ENCODE assay signal across 8 mouse cellular contexts in the genomic region with DNA sequence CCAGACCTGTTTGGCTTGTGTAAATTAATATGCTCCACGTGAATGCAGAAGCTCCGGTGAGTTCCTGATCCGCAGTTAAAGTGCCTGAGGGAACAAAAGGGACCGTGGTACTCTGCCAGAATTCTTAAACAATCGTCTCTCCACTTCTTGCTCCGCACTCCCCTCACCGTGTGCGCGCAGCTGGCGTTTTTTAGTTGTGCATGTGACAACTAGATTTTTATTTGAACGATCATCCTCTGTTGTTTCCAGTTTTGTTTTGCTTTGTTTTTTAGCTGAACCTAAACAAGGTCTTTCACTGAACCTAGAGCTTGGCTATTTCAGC. TPM values are rescaled to one million over a fixed set of nuclear protein-coding genes. Genes with fewer than 3 reads are reported as not detected.
A peak's percentile ranks its signal among the peaks of the same experiment; 100 is the strongest.
DNase-seq lines count a peak whose midpoint lies in the region; ATAC-seq and TF ChIP-seq lines count a peak whose summit lies in the region.
"Had no signal": no experiment of that assay in that cellular context is flagged by ENCODE, and none has a peak within 500 bp of the region (broad histone marks: within the 10 kb centered on the region; RNA-seq: fewer than 3 reads in every experiment).

No protein-coding gene starts in this region.

- peak overlapping the region; percentile 79 for H3K27ac ChIP-seq in lung, embryonic 14.5 days (ENCODE audit: low read depth)
- H3K27ac ChIP-seq in forebrain, embryonic 15.5 days (replicated peaks): peak overlapping the region; percentile 93
- peak overlapping the region; percentile 86 for H3K27ac ChIP-seq in liver, embryonic 12.5 days
- peak overlapping the region; percentile 89 for H3K27ac ChIP-seq in stomach, embryonic 15.5 days
- no peak overlapping the region for H3K27ac ChIP-seq in kidney, adult 2 months (ENCODE audit: insufficient read depth, low read depth, low read length)

- TF ChIP-seq CTCF in lung, embryonic 14.5 days (IDR thresholded peaks at IDR 0.05; ENCODE audit: low read depth): no peak
- TF ChIP-seq CTCF in kidney, adult 2 months (conservative IDR thresholded peaks at IDR 0.05; ENCODE audit: insufficient read depth, insufficient read length, low read depth, low read length): no peak

- DNase-seq in lung, embryonic 14.5 days: peak; percentile 46
- DNase-seq in lung, postnatal 10 days: no peak
- DNase-seq in adrenal gland, adult 8-10 months: no peak
- DNase-seq in kidney, adult 2 months: no peak

- H3K36me3 ChIP-seq in lung, embryonic 14.5 days (ENCODE audit: insufficient read depth): no peaks in the 10 kb centered on the region
- H3K36me3 ChIP-seq in forebrain, embryonic 15.5 days: peaks cover 1% of the 10 kb centered on the region; the same call in 1 of the 2 replicates
- H3K36me3 ChIP-seq in liver, embryonic 12.5 days: no peaks in the 10 kb centered on the region
- peaks cover 7% of the 10 kb centered on the region; the same call in 1 of the 2 replicates for H3K36me3 ChIP-seq in stomach, embryonic 15.5 days
- no peaks in the 10 kb centered on the region; the same call in 1 of the 2 replicates for H3K36me3 ChIP-seq in kidney, adult 2 months (ENCODE audit: control insufficient read depth, insufficient read depth, low read length)

- 0 out of 2 replicates have a peak overlapping the region, but pooled peaks have one; percentile 39 for H3K4me3 ChIP-seq in lung, embryonic 14.5 days (ENCODE audit: low read depth, low read length)
- peak overlapping the region; percentile 49 for H3K4me3 ChIP-seq in forebrain, embryonic 15.5 days
- H3K4me3 ChIP-seq in liver, embryonic 12.5 days: no peak overlapping the region
- peak overlapping the region; percentile 41 for H3K4me3 ChIP-seq in stomach, embryonic 15.5 days (replicated peaks)
- H3K4me3 ChIP-seq in kidney, adult 2 months (ENCODE audit: insufficient read depth, low read depth, low read length): no peak overlapping the region

- 0 out of 2 replicates have a peak, but pooled peaks cover 6% of the 10 kb centered on the region for H3K4me1 ChIP-seq in lung, embryonic 14.5 days (ENCODE audit: insufficient read depth)
- H3K4me1 ChIP-seq in forebrain, embryonic 15.5 days: peaks cover 22% of the 10 kb centered on the region
- peaks cover 33% of the 10 kb centered on the region for H3K4me1 ChIP-seq in liver, embryonic 12.5 days
- peaks cover 19% of the 10 kb centered on the region for H3K4me1 ChIP-seq in stomach, embryonic 15.5 days
- peaks cover 9% of the 10 kb centered on the region; the same call in 1 of the 2 replicates for H3K4me1 ChIP-seq in kidney, adult 2 months (ENCODE audit: control insufficient read depth, insufficient read depth, low read length)

- 32% methylated on average over 11 of the region's 11 CpGs for WGBS in lung, embryonic 14.5 days
- WGBS in forebrain, embryonic 15.5 days: 14% methylated on average over 11 of the region's 11 CpGs
- WGBS in liver, embryonic 12.5 days (ENCODE audit: insufficient replicate concordance): 38% methylated on average over 11 of the region's 11 CpGs
- WGBS in stomach, embryonic 15.5 days: 27% methylated on average over 11 of the region's 11 CpGs
- WGBS in kidney, adult 2 months: 39% methylated on average over 11 of the region's 11 CpGs

- no peak for ATAC-seq in lung, embryonic 14.5 days (ENCODE audit: insufficient read depth)
- ATAC-seq in forebrain, embryonic 15.5 days (replicated peaks): no peak
- no peak for ATAC-seq in liver, embryonic 12.5 days
- no peak for ATAC-seq in stomach, embryonic 15.5 days (ENCODE audit: insufficient read depth, low FRiP score, low read depth)

- no peak overlapping the region for H3K9ac ChIP-seq in lung, embryonic 14.5 days
- peak overlapping the region; percentile 72; the same call in 1 of the 2 replicates for H3K9ac ChIP-seq in forebrain, embryonic 15.5 days (replicated peaks)
- H3K9ac ChIP-seq in liver, embryonic 12.5 days: no peak overlapping the region
- no peak overlapping the region for H3K9ac ChIP-seq in stomach, embryonic 15.5 days

- no peak for TF ChIP-seq POLR2A in kidney, adult 2 months (IDR thresholded peaks at IDR 0.05; ENCODE audit: low read depth, low read length)

- no peaks in the 10 kb centered on the region for H3K9me3 ChIP-seq in lung, embryonic 14.5 days (ENCODE audit: low read depth, low read length)
- H3K9me3 ChIP-seq in forebrain, embryonic 15.5 days: no peaks in the 10 kb centered on the region
- no peaks in the 10 kb centered on the region for H3K9me3 ChIP-seq in liver, embryonic 12.5 days (replicated peaks)
- no peaks in the 10 kb centered on the region for H3K9me3 ChIP-seq in stomach, embryonic 15.5 days

- H3K4me2 ChIP-seq in lung, embryonic 14.5 days: peak overlapping the region; percentile 65
- peak overlapping the region; percentile 70 for H3K4me2 ChIP-seq in forebrain, embryonic 15.5 days (replicated peaks)
- H3K4me2 ChIP-seq in liver, embryonic 12.5 days: peak overlapping the region; percentile 74
- H3K4me2 ChIP-seq in stomach, embryonic 15.5 days: peak overlapping the region; percentile 69

- H3K27me3 ChIP-seq in lung, embryonic 14.5 days (ENCODE audit: insufficient read depth, low read length): no peaks in the 10 kb centered on the region
- no peaks in the 10 kb centered on the region for H3K27me3 ChIP-seq in forebrain, embryonic 15.5 days
- H3K27me3 ChIP-seq in liver, embryonic 12.5 days (replicated peaks): no peaks in the 10 kb centered on the region
- H3K27me3 ChIP-seq in stomach, embryonic 15.5 days (replicated peaks): no peaks in the 10 kb centered on the region
- no peaks in the 10 kb centered on the region for H3K27me3 ChIP-seq in kidney, adult 2 months (replicated peaks; ENCODE audit: control insufficient read depth, insufficient read depth, low read length)

RNA-seq across cellular contexts. Expression of a gene that starts 28.3 kb away (rescaled TPM):
- polyA plus RNA-seq in lung, embryonic 14.5 days (2014; fragmentation: Nextera tagmentation; extraction: Ambion mirVana): 22.7 and 25.6 TPM in 2 replicates
- 9.1 and 12.8 TPM in 2 replicates for polyA plus RNA-seq in forebrain, embryonic 15.5 days (2015; fragmentation: Nextera tagmentation; extraction: Ambion mirVana)
- polyA plus RNA-seq in liver, embryonic 12.5 days (2016; fragmentation: Nextera tagmentation; extraction: Ambion mirVana): 33.7 and 34.4 TPM in 2 replicates
- 47.1 and 57.3 TPM in 2 replicates for polyA plus RNA-seq in stomach, embryonic 15.5 days (2015; fragmentation: Nextera tagmentation; extraction: Ambion mirVana)
- total RNA-seq in adrenal gland, adult 8-10 months (2022): 10 to 100 TPM; 27.1 to 35.2 (median 27.7) TPM
- 215 and 254 TPM in 2 replicates for polyA plus RNA-seq in kidney, adult 2 months (2012; rRNA removed)

RNA-seq across cellular contexts. Expression of a gene that starts 28.4 kb away (rescaled TPM):
- polyA plus RNA-seq in lung, embryonic 14.5 days (2014; fragmentation: Nextera tagmentation; extraction: Ambion mirVana): 1.1 and 2.3 TPM in 2 replicates
- 32.8 and 34.0 TPM in 2 replicates for polyA plus RNA-seq in forebrain, embryonic 15.5 days (2015; fragmentation: Nextera tagmentation; extraction: Ambion mirVana)
- polyA plus RNA-seq in liver, embryonic 12.5 days (2016; fragmentation: Nextera tagmentation; extraction: Ambion mirVana): 0.49 and 0.62 TPM in 2 replicates
- 3.2 and 3.3 TPM in 2 replicates for polyA plus RNA-seq in stomach, embryonic 15.5 days (2015; fragmentation: Nextera tagmentation; extraction: Ambion mirVana)
- total RNA-seq in adrenal gland, adult 8-10 months (2022): under 1 TPM; 0.32 to 0.86 (median 0.66) TPM
- polyA plus RNA-seq in kidney, adult 2 months (2012; rRNA removed): 4.2 and 5.9 TPM in 2 replicates
- total RNA-seq: hematopoietic stem cell, adult 5-6 weeks had no signal

RNA-seq across cellular contexts. Expression of a gene that starts 43.7 kb away (rescaled TPM):
- 1.5 and 1.8 TPM in 2 replicates for polyA plus RNA-seq in lung, embryonic 14.5 days (2014; fragmentation: Nextera tagmentation; extraction: Ambion mirVana)
- polyA plus RNA-seq in forebrain, embryonic 15.5 days (2015; fragmentation: Nextera tagmentation; extraction: Ambion mirVana): 0.94 and 1.4 TPM in 2 replicates
- 5.2 and 5.8 TPM in 2 replicates for polyA plus RNA-seq in liver, embryonic 12.5 days (2016; fragmentation: Nextera tagmentation; extraction: Ambion mirVana)
- polyA plus RNA-seq in stomach, embryonic 15.5 days (2015; fragmentation: Nextera tagmentation; extraction: Ambion mirVana): 8.5 and 9.7 TPM in 2 replicates
- 1 to 10 TPM; 1.1 to 1.9 (median 1.1) TPM for total RNA-seq in adrenal gland, adult 8-10 months (2022)
- polyA plus RNA-seq in kidney, adult 2 months (2012; rRNA removed): 2.3 and 3.2 TPM in 2 replicates
- total RNA-seq: hematopoietic stem cell, adult 5-6 weeks had no signal

RNA-seq across cellular contexts. Expression of a gene that starts 51.4 kb away (rescaled TPM):
- polyA plus RNA-seq in lung, embryonic 14.5 days (2014; fragmentation: Nextera tagmentation; extraction: Ambion mirVana): 36.2 and 36.8 TPM in 2 replicates
- polyA plus RNA-seq in forebrain, embryonic 15.5 days (2015; fragmentation: Nextera tagmentation; extraction: Ambion mirVana): 27.3 and 28.1 TPM in 2 replicates
- polyA plus RNA-seq in liver, embryonic 12.5 days (2016; fragmentation: Nextera tagmentation; extraction: Ambion mirVana): 25.7 and 27.9 TPM in 2 replicates
- 34.5 and 42.9 TPM in 2 replicates for polyA plus RNA-seq in stomach, embryonic 15.5 days (2015; fragmentation: Nextera tagmentation; extraction: Ambion mirVana)
- total RNA-seq in adrenal gland, adult 8-10 months (2022): 10 to 100 TPM; 11.8 to 18.9 (median 14.1) TPM
- 9.7 and 11.4 TPM in 2 replicates for polyA plus RNA-seq in kidney, adult 2 months (2012; rRNA removed)

Comparison
In these comparisons a context has a peak if more than half of its experiments do, and no peak if none do; other contexts are left out.
1. H3K4me3 ChIP-seq: peak in lung, embryonic 14.5 days (single experiment), forebrain, embryonic 15.5 days (single experiment) and stomach, embryonic 15.5 days (single experiment); none in liver, embryonic 12.5 days (single experiment) and kidney, adult 2 months (single experiment).
2. Peak in every context shown above with its lines, with median percentiles within 50 percentile points of each other: H3K4me2 ChIP-seq.